Mouse (Mus musculus) MEL (cell line): ENCODE data around the gene As3mt.

ENCODE experiments used
- CHD1 ChIP-seq: IDR thresholded peaks from 2 replicates; pipeline ENCODE4 v1.6.1; 2012; ENCODE audit warnings: low read depth, mild to moderate bottlenecking, inconsistent platforms, low read length, improper control_type of control experiment
- CTCF ChIP-seq, 3 experiments: IDR thresholded peaks in 2 of 3; conservative IDR thresholded peaks in 1 of 3; 2 replicates each; pipeline ENCODE4 v1.5.1; 2011 to 2012; ENCODE audit warnings: low read length in 3 of 3, low read depth in 2 of 3, mild to moderate bottlenecking in 2 of 3, improper control_type of control experiment in 1 of 3, inconsistent platforms in 1 of 3, mixed read lengths in 1 of 3, moderate library complexity in 1 of 3; ENCODE audit not compliant: control insufficient read depth in 1 of 3, insufficient read depth in 1 of 3, poor library complexity in 1 of 3, severe bottlenecking in 1 of 3
- EP300 ChIP-seq, 2 experiments: IDR thresholded peaks; 2 replicates each; pipeline ENCODE4 v1.6.1; 2011; ENCODE audit warnings: improper control_type of control experiment in 2 of 2, low read length in 2 of 2, low read depth in 1 of 2, mild to moderate bottlenecking in 1 of 2
- JUND ChIP-seq: IDR thresholded peaks from 2 replicates; pipeline ENCODE4 v1.6.1; 2011; ENCODE audit warnings: low read depth, mild to moderate bottlenecking, improper control_type of control experiment, low read length
- MEF2A ChIP-seq: IDR thresholded peaks from 2 replicates; pipeline ENCODE4 v1.6.1; 2014; ENCODE audit warnings: low read depth, mild to moderate bottlenecking, inconsistent platforms, low read length, improper control_type of control experiment; ENCODE audit not compliant: poor library complexity, insufficient replicate concordance, severe bottlenecking; ENCODE audit errors: extremely low read depth
- MXI1 ChIP-seq: IDR thresholded peaks from 2 replicates; pipeline ENCODE4 v1.6.1; 2011; ENCODE audit warnings: mild to moderate bottlenecking, low read depth, low read length, improper control_type of control experiment
- POLR2A ChIP-seq, 2 experiments: IDR thresholded peaks; 2 replicates each; pipeline ENCODE4 v1.6.1; 2011 to 2012; ENCODE audit warnings: low read length in 2 of 2, mild to moderate bottlenecking in 2 of 2, control low read depth in 1 of 2, improper control_type of control experiment in 1 of 2, low read depth in 1 of 2, moderate library complexity in 1 of 2; ENCODE audit not compliant: control insufficient read depth in 1 of 2, insufficient read depth in 1 of 2, poor library complexity in 1 of 2
- RAD21 ChIP-seq: IDR thresholded peaks from 2 replicates; pipeline ENCODE4 v1.6.1; 2011; ENCODE audit warnings: mild to moderate bottlenecking, low read depth, low read length, improper control_type of control experiment
- TAL1 ChIP-seq: IDR thresholded peaks from 2 replicates; pipeline ENCODE4 v1.6.1; 2012; ENCODE audit warnings: mild to moderate bottlenecking, inconsistent platforms, low read length, moderate library complexity, mixed read lengths

- no peak for TF ChIP-seq RAD21
- TF ChIP-seq MXI1, result peak; percentile 66
- no peak for TF ChIP-seq MEF2A
- no peak for TF ChIP-seq CHD1
- peak; percentile 85 for TF ChIP-seq TAL1
- peak; percentile 63 to 84 for TF ChIP-seq EP300 (IDR thresholded peaks at IDR 0.05; ENCODE audit: low read depth in 1 of 2, low read length in 2 of 2)
- no peak for TF ChIP-seq POLR2A (IDR thresholded peaks at IDR 0.05; ENCODE audit: control insufficient read depth in 1 of 2, insufficient read depth in 1 of 2, low read depth in 1 of 2, low read length in 2 of 2, poor library complexity in 1 of 2)
- peak; percentile 46; the same call in 1 of the 2 replicates for TF ChIP-seq JUND
- TF ChIP-seq CTCF (IDR thresholded peaks at IDR 0.05 in 2 of 3, conservative IDR thresholded peaks at IDR 0.05 in 1 of 3; ENCODE audit: control insufficient read depth in 1 of 3, insufficient read depth in 1 of 3, low read depth in 2 of 3, low read length in 3 of 3, poor library complexity in 1 of 3, severe bottlenecking in 1 of 3), result no peak
Observed at GRCm38 (mm10) chr19:46727945-46728540, 20.8 kb downstream of the As3mt start.
